Mouse (Mus musculus) megakaryocyte progenitor cell, adult 5-6 weeks (primary cell): ENCODE measurements at regions not wholly inside any gene's neighbourhood (a gene's known extent, or its start where the extent isn't known, plus 50 kb on each side); places are given as distances from the start of the nearest gene placed in this dataset.

Source experiments
- ATAC-seq: replicated peaks from 2 replicates; pipeline ENCODE4 v1.8.0; 2016; ENCODE audit warnings: mild to moderate bottlenecking, moderate TSS enrichment, inconsistent platforms; ENCODE audit not compliant: poor library complexity

- ATAC-seq = no peak
These were observed 53.4 kb upstream of the Sipa1l1 start for GRCm38 (mm10) chr12:82115766-82116165.
